Mouse (Mus musculus) right cerebral cortex, postnatal 25 days (tissue): ENCODE measurements at regions not wholly inside any gene's neighbourhood (a gene's known extent, or its start where the extent isn't known, plus 50 kb on each side); places are given as distances from the start of the nearest gene placed in this dataset.
A peak's percentile ranks its signal among the peaks of the same experiment; 100 is the strongest.

ENCODE experiments used
- DNase-seq: peaks from one replicate; pipeline ENCODE4 v3.0.0; 2022

DNA sequence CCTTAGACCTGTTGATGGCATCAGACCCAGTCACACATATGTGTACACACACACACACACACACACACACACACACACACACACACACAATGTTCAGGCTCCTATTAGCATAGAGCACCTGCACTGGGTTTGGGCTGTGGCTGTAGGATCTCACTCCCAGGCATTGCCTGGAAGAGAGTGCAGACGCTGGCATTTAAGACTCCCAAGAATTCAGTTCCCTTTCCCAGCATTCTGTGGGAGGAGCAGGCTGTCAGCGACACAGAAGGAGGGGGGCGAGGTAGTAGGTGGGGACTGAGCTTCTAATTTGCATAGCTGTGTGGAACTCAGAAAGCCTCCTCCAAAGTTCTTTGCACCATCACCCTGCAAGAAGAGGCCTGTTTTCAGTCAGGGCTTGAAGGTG, 374.2 kb upstream of the Fam49b start:
- DNase-seq, result peak; percentile 77

DNA sequence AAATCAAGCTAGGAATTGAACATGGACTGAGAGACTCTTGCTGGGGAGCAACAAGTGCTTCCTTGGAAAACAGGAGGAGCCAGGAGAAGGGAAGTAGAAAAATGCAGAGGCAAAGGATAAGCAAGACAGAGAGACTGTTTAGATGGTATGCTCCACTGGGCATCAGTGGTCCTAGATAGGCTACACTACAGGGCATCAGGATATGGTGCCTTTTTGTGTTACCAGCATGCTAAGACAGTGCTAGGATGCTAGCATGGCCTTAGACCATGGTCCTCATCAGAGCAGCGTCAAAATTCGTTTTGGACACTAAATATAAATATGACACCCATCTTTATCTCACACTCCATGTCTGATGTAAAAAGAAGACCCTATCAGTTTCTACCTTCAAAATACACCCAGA, 374.6 kb upstream of the Fam49b start:
- DNase-seq, result no peak

DNA sequence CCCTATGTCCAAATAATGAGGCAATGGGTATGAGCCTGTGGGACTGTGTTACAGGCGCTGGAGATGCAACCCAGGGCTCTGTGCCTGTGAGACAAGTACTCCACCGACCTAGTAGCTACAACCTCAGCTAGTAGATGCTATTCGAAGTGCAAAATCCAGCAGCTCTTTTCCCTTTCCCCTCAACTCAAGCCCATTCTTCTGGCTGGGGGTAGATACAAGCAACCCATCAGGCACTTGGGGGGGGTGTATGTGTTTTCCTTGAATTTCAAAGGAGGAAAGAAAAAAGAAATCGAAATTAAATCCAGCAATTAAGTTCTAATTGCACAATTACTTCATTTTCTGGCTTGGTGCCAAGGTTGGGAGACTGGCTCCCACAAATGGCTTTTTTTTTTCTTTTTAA, 372.4 kb upstream of the Gm21798 start:
- DNase-seq, result no peak

DNA sequence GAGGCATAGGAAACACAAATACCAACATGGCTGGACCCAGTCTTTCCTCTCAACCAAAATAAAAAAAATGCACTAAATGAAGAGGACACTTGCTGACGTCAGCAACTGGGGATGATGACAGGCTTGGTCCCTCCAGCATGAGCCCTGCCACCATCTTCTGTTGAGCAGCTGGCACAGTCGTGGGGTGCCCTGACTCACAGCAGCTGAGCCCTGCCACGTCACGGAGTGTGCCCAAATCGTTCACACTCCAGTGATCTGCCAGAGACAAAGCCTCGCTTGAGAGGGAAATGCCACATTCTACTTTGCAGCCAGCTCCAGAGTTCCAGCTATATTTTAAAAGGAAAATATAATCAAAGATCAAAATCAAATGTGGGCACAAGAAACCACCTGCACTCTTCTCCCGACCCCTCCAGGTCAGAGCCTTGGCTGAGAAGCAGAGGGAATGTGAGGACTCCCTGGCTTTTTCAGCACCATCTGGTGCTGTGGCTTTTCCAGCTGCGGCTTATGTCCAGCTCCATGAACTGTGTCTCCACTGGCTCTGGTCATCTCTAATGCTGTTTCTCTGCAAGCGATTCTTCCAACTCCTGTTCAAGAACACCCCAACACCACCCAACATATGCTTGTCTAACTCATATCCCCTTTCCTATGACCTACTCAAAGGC, 371.0 kb upstream of the Gm21798 start:
- peak; percentile 35 for DNase-seq

DNA sequence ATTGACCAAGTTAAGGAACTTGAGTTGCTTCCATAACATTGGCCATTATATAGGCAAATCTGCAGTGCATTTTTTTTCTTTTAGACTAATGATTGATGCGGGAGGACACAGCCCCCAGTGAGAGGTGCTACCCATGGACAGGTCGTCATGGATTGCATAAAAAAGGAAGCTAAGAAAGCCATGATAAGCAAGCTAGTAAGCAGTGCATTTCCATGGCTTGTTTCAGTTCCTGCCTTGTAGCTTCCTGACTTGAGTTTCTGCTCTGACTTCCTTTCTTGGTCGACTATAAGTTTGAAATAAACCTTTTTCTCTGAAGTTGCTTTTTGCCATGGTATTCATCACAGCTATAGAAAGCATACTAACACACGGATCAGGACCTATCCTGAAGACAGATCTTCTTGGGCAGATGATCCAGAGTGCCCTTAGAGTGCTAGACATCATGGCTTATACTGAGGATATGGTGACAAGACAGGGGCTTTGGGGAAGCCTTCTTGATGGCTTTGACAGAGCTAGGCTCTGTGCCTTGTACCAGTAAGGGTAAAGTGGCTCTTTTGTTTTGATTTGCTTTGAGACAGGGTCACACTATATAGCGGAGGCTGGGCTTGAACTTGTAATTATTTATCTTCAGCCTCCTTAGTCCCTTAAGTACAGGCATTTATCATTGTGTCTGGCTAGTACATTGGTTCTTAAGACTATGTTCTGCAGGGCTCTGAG, 370.1 kb upstream of the Gm21798 start:
- DNase-seq, result no peak

DNA sequence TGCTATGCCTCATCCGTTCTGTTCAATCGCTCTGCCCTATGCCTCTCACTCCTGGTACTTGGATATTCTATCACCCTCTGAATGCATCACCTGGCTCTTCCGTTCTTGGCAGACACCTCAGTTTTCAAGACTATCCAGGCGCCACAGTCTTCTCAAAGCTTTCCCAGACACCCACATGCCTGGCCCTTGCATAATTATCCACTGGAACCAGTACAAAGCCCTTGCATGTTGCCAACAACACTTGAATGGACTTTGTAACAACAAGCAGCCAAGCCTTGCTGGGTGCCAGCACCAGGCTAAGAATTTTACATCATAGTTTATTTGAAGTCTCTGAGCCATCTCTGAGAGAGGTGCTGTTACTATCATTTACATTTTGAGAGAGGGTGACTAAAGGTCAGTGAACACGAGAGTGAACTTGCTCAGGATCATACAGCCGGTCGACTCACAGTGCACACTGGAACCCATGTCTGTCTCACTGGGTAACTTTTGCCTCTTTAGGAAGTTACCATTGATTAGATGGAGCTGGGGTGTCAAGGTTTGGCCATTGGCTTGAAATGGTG, 368.8 kb upstream of the Gm21798 start:
- DNase-seq, result peak; percentile 72

DNA sequence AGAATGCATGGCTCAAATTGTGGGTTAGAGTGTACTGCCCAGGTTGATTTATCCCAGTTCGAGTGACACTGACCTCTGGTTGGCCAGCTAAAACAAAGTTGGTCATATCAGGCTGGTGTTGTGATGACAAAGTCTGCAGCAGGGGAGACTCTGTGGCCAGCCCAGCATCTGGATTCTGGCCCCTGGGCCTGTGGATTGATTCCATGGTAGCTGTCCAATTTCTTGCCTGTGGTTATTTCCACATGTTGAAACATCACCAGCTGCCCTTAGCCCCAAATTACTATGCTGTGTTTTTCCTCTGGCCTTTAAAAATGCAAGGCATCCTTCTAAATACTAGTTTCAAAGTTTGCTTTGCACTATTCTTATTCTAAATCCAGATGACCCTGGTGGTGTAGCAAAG, 346.8 kb upstream of the Gm21798 start:
- DNase-seq, result no peak

DNA sequence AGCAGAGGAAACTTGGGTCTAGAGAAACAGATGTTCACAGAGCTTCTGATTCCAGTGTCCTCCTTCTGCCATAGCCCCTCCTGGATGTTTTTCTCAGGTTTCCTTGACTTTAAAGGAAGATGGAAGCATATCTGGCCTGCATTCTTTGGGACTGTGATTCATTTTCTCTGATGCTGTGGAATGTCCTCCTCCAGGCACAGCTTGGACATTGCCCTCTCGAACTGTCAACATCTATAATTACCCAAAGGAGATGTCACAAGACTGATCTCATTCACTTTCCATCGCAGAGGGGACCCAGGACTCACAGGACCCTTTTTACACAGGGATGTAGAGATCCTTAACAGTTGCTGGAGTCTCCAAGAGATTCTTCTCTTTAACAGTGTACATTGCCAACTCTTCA, 345.9 kb upstream of the Gm21798 start:
- DNase-seq, result no peak

DNA sequence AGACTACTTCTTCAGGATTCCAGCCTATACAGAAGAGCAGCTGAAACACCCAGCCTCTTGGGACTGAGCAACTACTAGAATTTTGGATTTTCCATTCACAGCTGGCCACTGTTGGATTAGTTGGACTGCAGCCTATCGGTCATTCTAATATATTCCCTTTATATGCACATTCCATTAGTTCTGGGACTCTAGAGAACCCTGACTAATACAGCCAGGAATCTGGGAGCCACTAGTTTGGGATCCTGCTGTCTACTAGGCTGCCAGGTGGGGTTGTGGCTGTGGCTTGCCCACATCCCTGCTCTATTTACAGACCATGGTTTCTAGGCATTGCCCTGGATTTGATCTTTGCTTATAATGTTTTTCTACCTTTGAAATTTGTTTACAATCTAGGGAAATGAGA, 343.3 kb upstream of the Gm21798 start:
- DNase-seq, result no peak

DNA sequence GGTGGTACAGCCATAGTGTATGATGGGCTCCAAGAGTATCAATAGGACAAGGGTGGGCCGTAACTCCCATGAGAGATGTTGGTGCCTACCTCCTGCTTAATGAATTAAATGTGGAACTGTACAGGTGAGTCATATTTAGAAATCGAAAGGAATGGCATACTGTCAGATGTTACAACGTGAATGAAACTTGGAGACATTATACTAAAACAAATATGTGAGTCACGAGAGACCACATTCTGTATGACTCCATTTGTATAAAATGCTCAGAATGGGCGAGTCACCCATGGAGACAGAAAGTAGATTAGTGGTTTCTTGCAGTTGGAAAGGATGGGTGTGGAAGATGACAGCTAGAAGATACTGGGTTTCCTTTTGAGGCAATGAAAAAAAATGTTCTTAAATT, 340.4 kb upstream of the Gm21798 start:
- DNase-seq, result no peak

DNA sequence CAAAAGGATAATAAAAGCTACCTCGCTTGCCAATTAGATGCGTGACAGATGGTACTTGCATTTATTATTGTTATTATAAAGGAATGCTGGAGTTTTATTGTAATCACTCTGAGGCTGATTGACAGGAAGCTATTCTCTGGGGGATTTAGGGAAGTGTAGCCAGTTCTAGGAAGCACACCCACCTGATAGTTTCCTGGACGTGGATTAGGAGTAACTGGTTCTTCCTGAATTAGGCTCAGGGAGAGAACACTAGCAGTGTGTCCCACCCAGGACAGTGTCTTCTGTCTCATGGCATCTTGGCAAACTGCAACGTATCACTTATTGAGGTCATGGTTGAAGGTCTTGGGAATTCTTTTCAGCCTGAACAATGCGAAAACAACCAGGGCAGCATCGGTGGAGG, 336.9 kb upstream of the Gm21798 start:
- no peak for DNase-seq

DNA sequence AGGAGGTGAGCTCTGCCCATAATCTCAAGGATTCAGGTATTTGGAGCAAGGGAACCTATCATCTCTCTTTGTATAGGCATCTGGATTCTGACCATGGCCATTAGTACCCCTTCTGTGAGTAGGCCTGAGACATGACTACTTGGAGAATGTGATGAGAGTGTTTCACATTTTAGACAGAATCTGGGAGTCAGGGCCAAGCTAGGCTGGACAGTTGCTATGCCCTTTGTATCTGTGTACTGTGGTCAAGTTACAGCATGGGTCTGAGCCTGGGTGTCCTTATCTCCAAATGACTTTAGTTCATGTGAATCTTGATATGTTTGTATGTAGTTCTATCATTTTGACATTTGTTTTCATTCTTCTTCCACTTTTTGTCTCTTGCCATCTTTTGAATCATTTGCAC, 336.3 kb upstream of the Gm21798 start:
- no peak for DNase-seq

DNA sequence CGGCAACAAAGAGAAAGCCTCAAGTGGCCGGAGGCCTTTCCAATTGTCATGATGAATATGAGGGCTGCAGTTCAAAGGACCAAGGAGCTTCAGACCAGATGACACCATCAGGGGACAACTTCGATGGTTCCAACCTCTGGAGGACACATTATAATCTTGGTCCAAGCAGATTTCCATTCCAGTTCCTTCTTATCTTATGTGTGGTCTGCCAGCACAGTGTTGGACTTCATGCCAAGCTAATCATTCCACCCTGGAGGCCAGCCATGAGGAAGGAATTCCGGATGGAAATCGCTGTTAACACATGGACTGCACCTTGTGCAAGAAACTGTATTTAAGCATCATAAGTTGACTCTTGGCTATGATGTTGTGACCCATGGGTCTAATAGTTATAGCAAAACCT, 334.5 kb upstream of the Gm21798 start:
- no peak for DNase-seq

DNA sequence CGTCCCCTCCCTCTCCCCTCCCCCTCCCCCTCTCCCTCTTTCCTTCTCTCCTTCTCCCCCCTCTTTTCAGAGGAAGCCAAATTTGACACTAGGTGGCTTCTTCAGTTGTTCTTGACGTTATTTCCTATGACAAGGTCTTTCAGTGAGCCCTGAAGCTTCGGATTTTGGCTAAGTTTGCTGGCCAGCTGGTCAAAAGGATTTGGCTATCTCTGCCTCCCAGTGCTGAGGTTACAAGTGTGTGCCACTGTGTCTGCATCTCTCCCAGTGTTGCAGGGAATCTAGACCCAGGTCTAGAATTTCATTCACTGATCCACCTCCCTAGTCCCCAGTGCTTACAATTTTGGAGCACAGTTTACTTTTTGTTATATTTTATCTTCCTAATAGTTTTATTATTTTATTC, 329.7 kb upstream of the Gm21798 start:
- no peak for DNase-seq

DNA sequence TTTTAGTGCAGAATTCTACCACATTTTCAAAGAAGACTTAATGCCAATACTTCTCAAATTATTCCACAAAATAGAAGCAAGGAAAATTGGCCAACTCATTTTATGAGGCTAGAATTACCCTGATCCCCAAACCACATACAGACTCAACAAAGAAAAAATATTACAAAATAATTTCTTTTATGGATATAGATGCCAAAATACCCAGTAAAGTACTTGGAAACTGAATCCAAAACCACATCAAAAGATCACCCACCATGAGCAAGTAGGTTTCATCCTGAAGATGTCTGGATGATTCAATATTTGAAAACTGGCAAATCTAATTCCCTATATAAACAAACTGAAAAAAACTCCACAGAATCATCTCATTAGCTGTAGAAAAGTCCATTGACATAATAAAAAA, 316.7 kb upstream of the Gm21798 start:
- no peak for DNase-seq

DNA sequence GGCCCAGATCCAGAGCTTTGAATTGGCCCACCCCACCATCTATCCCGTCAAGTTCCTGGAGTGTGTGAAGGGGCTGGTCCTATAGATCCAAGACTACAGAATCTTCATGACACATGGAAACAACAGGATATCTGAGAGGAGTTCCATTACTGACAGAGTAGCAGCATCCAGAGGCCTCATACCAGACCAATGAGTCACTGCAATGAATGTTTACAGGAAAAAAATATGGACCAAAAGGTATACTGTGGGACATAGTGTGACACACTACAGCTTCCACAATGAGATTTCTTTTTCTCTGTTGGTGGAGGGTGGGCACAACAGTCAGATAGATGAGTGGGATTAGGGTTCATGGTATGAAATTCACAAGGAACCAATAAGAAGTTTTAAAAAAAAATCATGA, 316.0 kb upstream of the Gm21798 start:
- DNase-seq, result no peak

DNA sequence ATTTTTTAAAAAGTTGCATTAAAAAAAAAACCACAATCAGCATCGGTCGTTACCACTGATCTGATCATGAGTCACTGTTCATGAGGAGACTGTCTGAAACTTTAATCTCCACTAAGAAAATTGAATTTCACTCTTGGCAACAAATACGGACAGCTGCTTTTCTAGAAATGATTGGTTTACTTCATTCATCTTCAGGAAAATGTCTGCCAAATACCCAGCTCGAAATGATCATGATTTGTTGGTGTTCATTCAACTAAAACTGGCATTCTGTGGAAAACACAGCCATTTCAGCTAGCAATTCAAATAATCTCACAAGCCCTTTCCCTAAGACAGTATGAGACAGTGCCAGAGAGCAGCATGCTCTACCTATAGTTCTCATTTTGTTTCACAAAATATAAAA, 312.7 kb upstream of the Gm21798 start:
- no peak for DNase-seq

DNA sequence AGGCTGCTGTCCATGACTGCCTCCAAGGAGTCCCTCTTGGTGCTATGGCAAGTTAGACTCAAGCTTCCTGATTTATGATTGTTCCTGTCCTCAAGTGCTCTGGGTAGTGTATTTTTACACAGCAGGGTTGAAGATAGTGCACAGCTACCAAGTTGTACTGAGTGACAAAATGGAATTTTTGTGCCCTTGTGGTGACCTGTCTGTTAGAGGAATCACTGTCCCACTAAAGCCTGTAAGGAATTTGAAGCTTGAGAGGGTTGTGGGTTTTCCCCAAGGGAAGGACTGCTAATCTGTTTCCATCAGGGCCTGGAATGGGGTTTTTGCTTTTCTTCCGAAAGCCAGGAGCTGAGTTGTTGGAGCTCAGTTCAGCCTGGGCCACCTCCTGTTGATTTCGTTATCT, 306.8 kb upstream of the Gm21798 start:
- no peak for DNase-seq

DNA sequence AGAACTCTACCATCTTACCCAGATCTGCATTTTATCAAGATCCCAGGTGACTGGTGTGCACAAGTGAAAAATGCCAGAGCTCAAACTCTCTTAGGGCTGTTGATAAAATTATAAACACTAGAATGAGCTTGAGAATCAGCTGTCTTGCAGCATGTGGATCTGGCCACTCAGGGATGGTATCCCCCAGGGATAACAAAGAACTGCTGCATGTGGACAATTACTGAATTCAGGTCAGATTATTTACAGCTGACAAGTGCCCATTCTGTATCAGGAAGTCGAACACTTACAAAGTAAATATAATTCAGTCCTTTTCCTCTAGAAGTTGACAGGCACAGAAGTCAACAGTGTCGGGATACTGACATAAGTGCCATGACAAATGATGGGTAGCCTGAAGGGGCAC, 306.3 kb upstream of the Gm21798 start:
- DNase-seq, result no peak

DNA sequence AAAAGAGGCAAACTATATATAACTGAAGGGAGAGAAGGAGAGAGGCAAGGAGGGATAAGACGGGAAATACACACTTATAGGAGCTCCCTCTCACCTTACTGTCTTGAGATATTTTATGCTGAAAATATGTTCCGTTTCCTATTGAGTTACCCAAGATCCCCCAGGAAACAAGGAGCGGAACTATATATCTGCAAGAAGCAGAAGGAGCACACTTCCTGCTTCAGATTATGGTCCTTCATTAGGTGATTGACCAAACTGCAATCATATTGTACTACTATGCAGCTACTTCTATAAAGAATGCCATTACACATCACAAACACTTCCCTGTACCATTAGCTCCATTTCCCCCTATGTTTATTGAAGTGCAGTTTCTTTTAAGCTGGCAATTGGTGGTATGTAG, 304.9 kb upstream of the Gm21798 start:
- no peak for DNase-seq

DNA sequence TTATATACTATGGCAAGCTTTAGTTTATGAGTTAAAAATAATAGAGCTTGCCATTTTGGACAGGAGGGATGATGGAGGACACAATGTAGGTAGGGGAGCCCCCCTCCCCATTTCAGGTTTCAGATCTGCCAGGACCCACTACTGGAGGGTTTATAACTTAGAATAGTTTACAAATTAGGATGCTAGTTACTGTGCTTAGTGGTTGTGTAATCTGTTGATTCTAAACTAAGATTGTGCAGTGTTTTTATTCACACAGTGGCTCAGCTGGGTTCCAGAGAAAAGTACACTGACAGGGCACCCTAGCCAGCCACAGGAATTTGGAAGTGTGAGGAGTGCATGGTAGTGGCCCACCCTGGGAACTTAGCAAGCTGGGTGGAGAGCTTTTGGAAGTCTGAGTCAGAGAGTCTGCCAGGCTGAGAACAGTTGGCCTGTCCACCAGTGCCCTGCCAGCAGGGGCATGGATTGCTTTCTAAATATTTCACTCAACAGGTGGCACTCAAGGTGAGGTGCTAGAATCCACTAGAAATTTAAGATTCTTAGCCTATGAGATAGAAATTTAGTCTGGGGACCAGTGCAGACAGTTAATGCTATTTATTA, 303.9 kb upstream of the Gm21798 start:
- DNase-seq, result no peak

DNA sequence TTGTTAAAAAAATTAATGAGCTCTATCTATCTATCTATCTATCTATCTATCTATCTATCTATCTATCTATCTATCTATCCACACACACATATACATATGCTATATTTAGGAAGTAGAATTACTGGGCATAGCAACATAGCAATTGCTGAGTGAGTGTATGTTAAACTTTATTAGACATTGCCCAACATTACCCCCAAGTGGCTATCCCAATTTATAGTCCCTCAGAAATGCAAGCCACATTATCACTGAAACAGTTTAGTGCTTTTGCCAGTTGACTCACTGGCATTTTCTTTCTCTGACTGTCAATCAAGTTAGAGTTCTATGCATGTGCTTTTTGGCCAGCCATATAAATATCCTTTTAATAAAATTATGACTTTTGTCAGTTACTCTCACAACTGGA, 302.3 kb upstream of the Gm21798 start:
- no peak for DNase-seq

DNA sequence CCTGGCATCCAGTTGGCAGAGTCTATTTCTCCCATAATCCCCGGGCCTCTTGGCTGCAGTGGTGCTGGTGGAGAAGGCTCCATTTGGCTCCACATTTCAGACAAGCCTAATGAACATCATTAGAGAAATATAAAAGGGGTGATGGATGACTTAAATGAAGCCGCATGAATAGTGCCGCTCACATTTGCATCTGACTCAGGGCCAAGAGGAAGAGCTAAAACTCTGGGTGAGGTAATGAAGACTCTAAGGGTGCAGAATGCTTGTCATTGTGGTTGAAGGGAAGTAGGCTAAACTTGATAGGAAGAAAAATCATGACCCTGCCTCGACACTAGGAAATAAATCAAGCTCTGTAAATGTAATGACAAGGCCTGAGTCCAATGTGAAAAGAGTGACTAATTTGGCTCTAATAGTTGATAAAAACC, 298.3 kb upstream of the Gm21798 start:
- DNase-seq, result no peak

DNA sequence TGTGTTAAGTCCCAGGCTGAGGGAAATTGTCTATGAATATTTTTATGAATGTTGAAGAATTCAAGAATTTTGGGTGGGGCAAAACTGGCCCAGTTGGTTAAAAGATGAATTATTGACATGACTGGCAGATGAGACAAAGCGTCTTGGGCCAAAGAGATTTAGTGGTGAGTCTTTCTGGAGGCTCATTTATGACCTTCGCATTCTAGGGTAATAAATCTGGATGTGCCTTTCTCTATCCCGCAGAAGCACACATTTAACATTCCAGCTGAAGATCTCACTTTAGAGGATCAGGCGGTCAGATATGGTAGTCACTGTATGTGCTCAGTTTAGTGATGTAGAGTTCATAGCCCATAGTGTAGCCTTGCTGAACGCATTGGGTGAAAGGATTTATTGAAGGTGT, 296.9 kb upstream of the Gm21798 start:
- DNase-seq, result no peak
